In genomic region chrX:71663374-71663773, GRCm38 (mm10) we compare ENCODE assay signal across 9 mouse cellular contexts. TPM values are rescaled to one million over a fixed set of nuclear protein-coding genes. Genes with fewer than 3 reads are reported as not detected.
DNase-seq lines count a peak whose midpoint lies in the region; ATAC-seq and TF ChIP-seq lines count a peak whose summit lies in the region.
"Had no signal": no experiment of that assay in that cellular context is flagged by ENCODE, and none has a peak within 500 bp of the region (broad histone marks: within the 10 kb centered on the region; RNA-seq: fewer than 3 reads in every experiment).

Gene Gpr50, plus strand, starts transcription at chrX:71663667.

- peak within 1 kb of the TSS; percentile 44; the same call in 1 of the 2 replicates for H3K9ac ChIP-seq in embryonic facial prominence, embryonic 11.5 days (replicated peaks; ENCODE audit: low read length)
- H3K9ac ChIP-seq in intestine, postnatal 0 days (ENCODE audit: low read depth, low read length): no peak within 1 kb of the TSS
- no peak within 1 kb of the TSS for H3K9ac ChIP-seq in neural tube, embryonic 14.5 days (replicated peaks; ENCODE audit: low read depth, low read length)

- H3K4me1 ChIP-seq in embryonic facial prominence, embryonic 11.5 days (ENCODE audit: control insufficient read depth, insufficient read depth, low read length): no peaks in the 10 kb centered on the region
- no peaks in the 10 kb centered on the region for H3K4me1 ChIP-seq in intestine, postnatal 0 days (replicated peaks; ENCODE audit: control insufficient read depth, insufficient read depth, low read length)
- no peaks in the 10 kb centered on the region for H3K4me1 ChIP-seq in neural tube, embryonic 14.5 days (ENCODE audit: control insufficient read depth, insufficient read depth, low read length)

- no peak for TF ChIP-seq CTCF in intestine, postnatal 0 days (IDR thresholded peaks at IDR 0.05; ENCODE audit: low read depth)

- H3K9me3 ChIP-seq in embryonic facial prominence, embryonic 11.5 days (replicated peaks; ENCODE audit: control insufficient read depth, low read length): no peaks in the 10 kb centered on the region
- H3K9me3 ChIP-seq in intestine, postnatal 0 days (ENCODE audit: control insufficient read depth): peaks cover 4% of the 10 kb centered on the region; the same call in 1 of the 2 replicates
- peaks cover 5% of the 10 kb centered on the region for H3K9me3 ChIP-seq in neural tube, embryonic 14.5 days (ENCODE audit: control insufficient read depth, low read length)

- ATAC-seq in embryonic facial prominence, embryonic 11.5 days (replicated peaks; ENCODE audit: insufficient number of reproducible peaks, low FRiP score, low TSS enrichment, low read depth): peak; percentile 69; the same call in 1 of the 2 replicates
- ATAC-seq in intestine, postnatal 0 days: no peak
- ATAC-seq in neural tube, embryonic 14.5 days (ENCODE audit: low read depth): no peak
- ATAC-seq in inflammation-experienced regulatory T-cells, adult 6 months: no peak
- ATAC-seq: Patski had no signal

- H3K36me3 ChIP-seq in embryonic facial prominence, embryonic 11.5 days (replicated peaks; ENCODE audit: control insufficient read depth, insufficient read depth, low read depth, low read length): no peaks in the 10 kb centered on the region
- no peaks in the 10 kb centered on the region for H3K36me3 ChIP-seq in intestine, postnatal 0 days (ENCODE audit: control insufficient read depth, insufficient read depth)
- H3K36me3 ChIP-seq in neural tube, embryonic 14.5 days (ENCODE audit: control insufficient read depth, insufficient read depth, low read length): no peaks in the 10 kb centered on the region

- H3K4me2 ChIP-seq in embryonic facial prominence, embryonic 11.5 days (ENCODE audit: low read depth, low read length): peak within 1 kb of the TSS; percentile 68
- peak within 1 kb of the TSS; percentile 67 for H3K4me2 ChIP-seq in intestine, postnatal 0 days (replicated peaks; ENCODE audit: low read depth)
- peak within 1 kb of the TSS; percentile 63 for H3K4me2 ChIP-seq in neural tube, embryonic 14.5 days (ENCODE audit: low read depth, low read length)

- peak within 1 kb of the TSS; percentile 38 for H3K4me3 ChIP-seq in embryonic facial prominence, embryonic 11.5 days (ENCODE audit: low read depth, low read length)
- peak within 1 kb of the TSS; percentile 41 for H3K4me3 ChIP-seq in intestine, postnatal 0 days (ENCODE audit: low read depth, low read length)
- H3K4me3 ChIP-seq in neural tube, embryonic 14.5 days (ENCODE audit: low read depth, low read length): peak within 1 kb of the TSS; percentile 33

- H3K27ac ChIP-seq in embryonic facial prominence, embryonic 11.5 days (replicated peaks; ENCODE audit: low read depth, low read length): no peak within 1 kb of the TSS
- no peak within 1 kb of the TSS for H3K27ac ChIP-seq in intestine, postnatal 0 days (ENCODE audit: low read depth, low read length)
- H3K27ac ChIP-seq in neural tube, embryonic 14.5 days (ENCODE audit: low read depth, low read length): no peak within 1 kb of the TSS

- 25% methylated on average over 9 of the region's 9 CpGs for WGBS in embryonic facial prominence, embryonic 11.5 days
- 32% methylated on average over 9 of the region's 9 CpGs for WGBS in intestine, postnatal 0 days
- 10% methylated on average over 8 of the region's 9 CpGs for WGBS in neural tube, embryonic 14.5 days

- DNase-seq in kidney, postnatal 10 days: peak; percentile 4
- DNase-seq in kidney, postnatal 25 days: no peak
- DNase-seq in embryonic facial prominence, embryonic 11.5 days (ENCODE audit: low spot score): peak; percentile 67
- no peak for DNase-seq in ovary, adult 18-20 months (ENCODE audit: low spot score)
- no peak for DNase-seq in cerebellum, postnatal 4 days (ENCODE audit: low spot score in 2 of 2)

- peaks cover 3% of the 10 kb centered on the region for H3K27me3 ChIP-seq in embryonic facial prominence, embryonic 11.5 days (ENCODE audit: control insufficient read depth, insufficient read depth, low read length)
- H3K27me3 ChIP-seq in intestine, postnatal 0 days (replicated peaks; ENCODE audit: control insufficient read depth, insufficient read depth, low read length): peaks cover 34% of the 10 kb centered on the region
- peaks cover 6% of the 10 kb centered on the region for H3K27me3 ChIP-seq in neural tube, embryonic 14.5 days (ENCODE audit: control insufficient read depth, insufficient read depth, low read length)

RNA-seq across cellular contexts. Expression of gene Gpr50, which starts in this region (rescaled TPM):
- 15.1 and 17.8 TPM in 2 replicates for polyA plus RNA-seq in embryonic facial prominence, embryonic 11.5 days (2014; fragmentation: Nextera tagmentation; extraction: Ambion mirVana)
- polyA plus RNA-seq in intestine, postnatal 0 days (2015; fragmentation: Nextera tagmentation; extraction: Ambion mirVana): 8.0 and 9.4 TPM in 2 replicates
- 0.60 and 0.72 TPM in 2 replicates for polyA plus RNA-seq in neural tube, embryonic 14.5 days (2014; fragmentation: Nextera tagmentation; extraction: Ambion mirVana)
- polyA plus RNA-seq in inflammation-experienced regulatory T-cells, adult 6 months (2017; shearing (Covaris generic)): not detected

Comparison
In these comparisons a context has a peak if more than half of its experiments do, and no peak if none do; other contexts are left out.
1. DNase-seq: peak in kidney, postnatal 10 days (single experiment) and embryonic facial prominence, embryonic 11.5 days (single experiment); none in kidney, postnatal 25 days (0 of 2), ovary, adult 18-20 months (single experiment) and cerebellum, postnatal 4 days (0 of 2).
2. Peak in every context shown above with its lines, with median percentiles within 50 percentile points of each other: H3K4me2 ChIP-seq and H3K4me3 ChIP-seq.